Mouse (Mus musculus) liver, embryonic 16.5 days (tissue): ENCODE results near the gene Gm21953. TPM values are rescaled to one million over a fixed set of nuclear protein-coding genes. Genes with fewer than 3 reads are reported as not detected.
"Not testable (repeated sequence)": the region's sequence is repeated elsewhere in the genome, so short reads cannot be mapped to it uniquely, and the experiment has no call there.

Experiments used
- ATAC-seq: fragments of 200-750 bp; cut with Nextera tagmentation; 2 replicates; pipeline ENCODE4 v1.8.0; 2017; ENCODE audit warnings: low read depth, mild to moderate bottlenecking, moderate number of reproducible peaks, moderate library complexity
- H3K27ac ChIP-seq: fragments of 300-500 bp; sonication (generic); 2 replicates; pipeline ENCODE4 v1.5.1; 2014; ENCODE audit warnings: mild to moderate bottlenecking, low read length
- H3K27me3 ChIP-seq: fragments of 300-500 bp; sonication (generic); 2 replicates; pipeline ENCODE4 v1.6.1; 2014; ENCODE audit warnings: low read depth, low read length, mixed read lengths; ENCODE audit not compliant: control insufficient read depth, insufficient read depth
- H3K36me3 ChIP-seq: fragments of 300-500 bp; sonication (generic); 2 replicates; pipeline ENCODE4 v1.6.1; 2014; ENCODE audit warnings: mild to moderate bottlenecking; ENCODE audit not compliant: control insufficient read depth, insufficient read depth
- H3K4me1 ChIP-seq: fragments of 300-500 bp; sonication (generic); 2 replicates; pipeline ENCODE4 v1.6.1; 2014; ENCODE audit warnings: low read depth, low read length, mixed read lengths; ENCODE audit not compliant: control insufficient read depth
- H3K4me2 ChIP-seq: fragments of 300-500 bp; sonication (generic); 2 replicates; pipeline ENCODE4 v1.6.1; 2014; ENCODE audit warnings: low read depth, low read length, mixed read lengths
- H3K4me3 ChIP-seq: fragments of 300-500 bp; sonication (generic); 2 replicates; pipeline ENCODE4 v1.5.1; 2014; ENCODE audit warnings: low read depth, mild to moderate bottlenecking, low read length
- H3K9ac ChIP-seq: fragments of 300-500 bp; sonication (generic); 2 replicates; pipeline ENCODE4 v1.6.1; 2014; ENCODE audit warnings: low read depth, low read length
- H3K9me3 ChIP-seq: fragments of 300-500 bp; sonication (generic); replicated peaks from 2 replicates; pipeline ENCODE4 v1.6.1; 2016; ENCODE audit warnings: low read length; ENCODE audit not compliant: control insufficient read depth
- WGBS: fragments of 180-500 bp; shearing (Covaris S2); extraction: QIAGEN DNeasy Blood & Tissue Kit; methylation state at CpG from one replicate; pipeline ENCODE4 v1.1.7; 2014; ENCODE audit not compliant: insufficient replicate concordance; 5-methylcytosine and 5-hydroxymethylcytosine counted together
- polyA plus RNA-seq: library from polyadenylated mRNA; unstranded; fragments of >200 nt; fragmentation: Nextera tagmentation; extraction: Ambion mirVana; gene quantifications from 2 replicates; pipeline ENCODE4 v1.2.1, GENCODE M21; 2015

Gene Gm21953
- polyA plus RNA-seq, result not detected in 2 replicates

DNA sequence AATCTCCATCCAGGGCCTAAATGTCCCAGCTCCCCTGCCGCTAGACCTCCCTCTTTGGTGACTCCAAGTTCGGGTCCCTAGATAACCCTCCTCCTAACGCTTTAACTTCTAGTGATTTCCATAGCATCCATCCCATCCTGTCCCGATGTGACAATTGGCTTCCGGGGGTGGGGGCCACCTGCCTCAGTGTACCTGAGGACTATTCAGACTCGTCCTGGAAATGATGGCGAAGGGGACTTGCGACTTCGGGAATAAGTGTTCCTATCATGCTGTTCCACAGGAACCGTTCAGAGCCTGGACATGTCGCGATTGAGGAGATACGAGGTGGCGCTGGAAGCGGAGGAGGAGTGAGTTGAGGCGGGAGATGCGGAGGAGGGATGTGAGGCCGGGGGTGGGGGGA, at the start of gene Gm21953:
Gene Gm21953, plus strand, starts transcription at position 301 of the 400 bp plus-strand sequence.
- no CpG with 5 or more reads among the region's 18 CpGs for WGBS
- not testable (repeated sequence) for H3K9me3 ChIP-seq, H3K9ac ChIP-seq, H3K4me1 ChIP-seq, H3K4me2 ChIP-seq, ATAC-seq, H3K27me3 ChIP-seq, H3K36me3 ChIP-seq, H3K27ac ChIP-seq, H3K4me3 ChIP-seq

- H3K9me3 ChIP-seq, H3K36me3 ChIP-seq, ATAC-seq, H3K9ac ChIP-seq, H3K4me3 ChIP-seq, H3K27ac ChIP-seq, H3K4me2 ChIP-seq, H3K27me3 ChIP-seq, H3K4me1 ChIP-seq: not testable (repeated sequence)
- no CpG with 5 or more reads among the region's 5 CpGs for WGBS
Observed at GRCm38 (mm10) chr4:42255467-42255866, 38.6 kb upstream of the Gm21953 start, which contains the start of gene Ccl21b. Ccl21b (plus strand) TSS chr4:42255767.

- H3K4me2 ChIP-seq, H3K4me1 ChIP-seq, H3K4me3 ChIP-seq, H3K36me3 ChIP-seq, H3K27me3 ChIP-seq, ATAC-seq, H3K9ac ChIP-seq, H3K9me3 ChIP-seq, H3K27ac ChIP-seq: not testable (repeated sequence)
- WGBS, result no CpG with 5 or more reads among the region's 1 CpGs
Observed at GRCm38 (mm10) chr4:42318034-42318433, 24.0 kb downstream of the Gm21953 start, which contains the start of gene Fam205a3. Fam205a3 (plus strand) TSS chr4:42318334.

Other genes starting within 250 kb of the Gm21953 start
- gene Gm3893, start 203.1 kb upstream of the Gm21953 start, polyA plus RNA-seq, result not detected in 2 replicates
- gene Gm13304, start 179.4 kb upstream of the Gm21953 start, polyA plus RNA-seq, result 0.29 TPM in 1 of 2 replicates, not detected in the other
- gene Gm13306, start 140.8 kb upstream of the Gm21953 start, polyA plus RNA-seq, result not detected in 2 replicates
- gene Gm13305, start 125.7 kb upstream of the Gm21953 start, polyA plus RNA-seq, result 0.27 TPM in 1 of 2 replicates, not detected in the other
- 0.05 TPM in 1 of 2 replicates, not detected in the other for gene Gm10600, start 53.6 kb upstream of the Gm21953 start, polyA plus RNA-seq
- not detected in 2 replicates for gene Ccl21b, start 38.5 kb upstream of the Gm21953 start, polyA plus RNA-seq
- gene Fam205a3, start 24.1 kb downstream of the Gm21953 start, polyA plus RNA-seq, result not detected in 2 replicates
- gene Gm21586, start 145.1 kb downstream of the Gm21953 start, polyA plus RNA-seq, result not detected in 2 replicates
- gene Gm2163, start 172.5 kb downstream of the Gm21953 start, polyA plus RNA-seq, result not detected in 2 replicates
- gene Fam205a2, start 233.9 kb downstream of the Gm21953 start, polyA plus RNA-seq, result not detected in 2 replicates